Mouse (Mus musculus) megakaryocyte, embryonic 14.5 days (primary cell): ENCODE data around the gene Atf7ip. TPM values are rescaled to one million over a fixed set of nuclear protein-coding genes. Genes with fewer than 3 reads are reported as not detected.
A peak's percentile ranks its signal among the peaks of the same experiment; 100 is the strongest.

ENCODE experiments used
- H3K27me3 ChIP-seq: replicated peaks from 2 replicates; pipeline ENCODE3; 2012; ENCODE audit warnings: inconsistent platforms
- H3K36me3 ChIP-seq: replicated peaks from 2 replicates; pipeline ENCODE3; 2012; ENCODE audit warnings: low read length, inconsistent platforms, mixed read lengths
- H3K4me1 ChIP-seq: 2 replicates; pipeline ENCODE4 v1.6.1; 2012; ENCODE audit warnings: inconsistent platforms
- H3K4me3 ChIP-seq: replicated peaks from 2 replicates; pipeline ENCODE3; 2012; ENCODE audit warnings: moderate library complexity, mild to moderate bottlenecking, inconsistent platforms
- H3K9me3 ChIP-seq: 2 replicates; pipeline ENCODE4 v1.6.1; 2012; ENCODE audit warnings: inconsistent platforms
- FLI1 ChIP-seq: IDR thresholded peaks from 2 replicates; pipeline ENCODE4 v1.6.1; 2012; ENCODE audit warnings: low read length, inconsistent platforms, mixed read lengths
- GATA1 ChIP-seq: IDR thresholded peaks from 3 replicates; pipeline ENCODE4 v1.6.1; 2012; ENCODE audit warnings: mixed read lengths, low read length, inconsistent platforms, borderline replicate concordance
- polyA plus RNA-seq: library from polyadenylated mRNA; stranded (reverse); fragments of >175 nt; gene quantifications from 2 replicates; pipeline ENCODE4 v1.2.3, GENCODE M21; 2012; ENCODE audit warnings: low replicate concordance; ENCODE audit not compliant: insufficient read depth

Gene Atf7ip
- polyA plus RNA-seq, 1 experiment = 12.1 TPM

DNA sequence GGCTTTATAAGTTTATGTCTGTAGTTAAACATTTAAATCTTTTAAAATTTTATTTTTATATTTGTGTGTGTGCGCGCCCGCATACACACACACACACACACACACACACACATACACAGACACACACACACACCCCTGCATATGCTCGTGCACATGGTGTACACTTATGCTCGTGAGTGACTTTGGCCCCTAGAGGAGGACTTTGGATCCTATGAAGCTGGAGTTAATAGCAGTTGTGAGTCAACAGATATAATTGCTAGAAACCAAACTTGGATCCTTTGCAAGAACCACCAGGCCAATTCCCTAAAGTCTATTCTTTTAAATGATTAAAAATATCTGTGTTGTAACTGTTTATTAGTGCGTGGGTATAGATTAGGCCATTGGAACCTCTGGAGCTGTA, 42.8 kb downstream of the Atf7ip start:
- no peak for TF ChIP-seq FLI1
- TF ChIP-seq GATA1 = no peak
- Histone ChIP-seq H3K4me1 (peaks cover 72% of the 10 kb centered on the region), H3K27me3 (no peaks in the 10 kb centered on the region), H3K36me3 (peaks cover 4% of the 10 kb centered on the region), H3K4me3 (peak overlapping the region; percentile 50), H3K9me3 (no peaks in the 10 kb centered on the region)

DNA sequence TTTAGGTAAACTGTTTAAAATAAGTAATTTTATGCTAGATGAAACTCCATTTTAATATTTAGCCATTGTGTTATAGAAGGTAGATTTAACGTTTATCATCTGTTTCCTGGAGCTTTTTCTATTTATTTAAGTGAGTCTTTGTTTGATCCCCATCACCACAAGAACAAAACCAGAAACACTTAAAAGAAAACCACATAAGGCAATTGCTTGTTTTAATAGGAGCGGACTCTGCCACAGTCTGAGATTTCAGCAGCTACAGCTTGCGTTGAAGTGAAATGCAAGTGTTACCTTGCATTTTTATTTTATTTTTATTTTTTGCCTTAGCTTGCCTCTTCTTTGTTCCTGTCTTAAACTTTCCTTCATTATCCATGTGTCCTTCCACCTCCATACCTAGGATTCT, 43.6 kb downstream of the Atf7ip start:
- Histone ChIP-seq H3K27me3 (no peaks in the 10 kb centered on the region), H3K9me3 (no peaks in the 10 kb centered on the region), H3K4me3 (no peak overlapping the region), H3K36me3 (peaks cover 4% of the 10 kb centered on the region), H3K4me1 (peaks cover 68% of the 10 kb centered on the region)
- TF ChIP-seq FLI1 (no peak), GATA1 (no peak)

DNA sequence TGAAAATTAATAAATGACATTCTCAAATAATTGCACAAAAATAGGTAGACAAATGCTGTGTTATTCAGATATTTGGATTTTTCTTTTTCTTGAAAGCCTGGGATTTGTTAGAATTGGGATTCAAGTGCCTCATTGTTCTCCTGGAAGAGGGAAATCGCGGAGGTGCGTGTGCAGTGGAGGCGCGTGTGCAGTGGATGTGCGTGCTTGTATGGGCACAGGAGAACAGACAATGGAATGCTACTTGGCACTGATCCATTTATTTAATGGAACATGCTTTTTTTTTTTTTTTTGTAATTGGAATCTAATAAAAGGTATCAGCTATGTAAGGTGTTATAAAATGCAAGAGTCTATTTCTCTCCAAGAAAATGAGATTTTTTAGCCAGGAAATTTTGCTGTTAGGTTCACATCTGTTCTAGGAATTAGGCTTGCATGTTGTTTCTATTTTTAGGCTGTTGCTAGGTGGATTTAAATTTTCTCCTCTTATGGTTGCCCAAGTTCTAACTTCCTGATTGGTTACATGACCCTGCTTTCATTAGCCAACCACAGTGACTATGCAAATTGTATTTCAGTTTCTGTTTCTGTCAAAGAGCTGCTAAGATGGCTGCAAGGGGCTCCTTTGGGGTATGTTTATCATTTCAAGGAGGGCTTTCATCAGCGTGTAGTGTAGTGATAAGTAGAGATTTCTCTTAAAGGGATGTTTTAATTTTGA, 44.8 kb downstream of the Atf7ip start:
- no peak for TF ChIP-seq GATA1
- TF ChIP-seq FLI1 = no peak
- Histone ChIP-seq H3K27me3 (no peaks in the 10 kb centered on the region), H3K4me1 (peaks cover 67% of the 10 kb centered on the region), H3K9me3 (no peaks in the 10 kb centered on the region), H3K4me3 (peak overlapping the region; percentile 89), H3K36me3 (no peaks in the 10 kb centered on the region)

DNA sequence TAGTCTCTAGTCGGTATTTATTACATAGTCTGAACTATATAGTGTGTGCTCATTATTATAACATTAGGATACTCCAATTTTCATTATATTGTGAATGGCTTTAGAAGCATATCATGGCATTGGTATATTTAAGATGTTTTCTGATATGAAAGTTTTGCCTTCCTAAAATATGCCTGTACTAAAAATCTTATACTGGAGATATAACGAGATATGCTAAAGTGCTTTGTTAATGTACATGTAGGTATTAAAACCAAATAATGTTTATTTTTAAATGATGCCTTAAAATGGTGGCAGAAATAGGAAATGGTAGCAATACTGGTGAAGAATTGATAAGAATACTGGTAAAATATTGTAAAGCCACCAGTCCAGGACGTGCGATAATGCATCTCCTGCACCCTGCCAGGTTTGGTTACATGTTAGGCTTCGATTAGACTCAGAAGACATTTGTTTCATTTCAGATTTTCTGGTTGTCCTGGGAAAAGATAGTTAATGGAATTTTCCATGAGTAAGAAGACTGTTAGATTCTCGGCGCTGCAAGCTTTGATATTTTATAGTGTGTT, 45.7 kb downstream of the Atf7ip start:
- peaks cover 7% of the 10 kb centered on the region for H3K36me3 ChIP-seq
- TF ChIP-seq GATA1 = no peak
- TF ChIP-seq FLI1 = no peak
- no peaks in the 10 kb centered on the region for H3K27me3 ChIP-seq
- H3K4me1 ChIP-seq = peaks cover 68% of the 10 kb centered on the region
- H3K9me3 ChIP-seq = no peaks in the 10 kb centered on the region
- H3K4me3 ChIP-seq = peak overlapping the region; percentile 89

DNA sequence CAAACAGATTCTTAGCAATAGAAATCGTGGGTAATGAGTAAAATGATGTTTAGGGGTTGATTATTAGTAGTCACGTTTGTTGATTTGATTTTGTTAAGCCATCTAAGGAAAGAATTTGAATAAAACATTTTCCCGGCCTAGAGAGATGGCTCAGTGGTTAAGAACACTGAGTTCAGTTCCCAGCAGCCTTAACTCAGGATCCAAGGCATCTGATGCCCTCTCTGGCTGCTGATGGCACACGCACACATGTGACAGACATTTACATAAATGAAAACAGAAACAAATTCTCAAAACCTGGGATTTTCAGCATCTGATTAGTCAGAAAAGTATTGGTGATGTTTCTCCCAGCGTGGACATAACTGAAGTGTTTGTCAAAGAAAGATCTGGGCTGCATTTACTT, 47.2 kb downstream of the Atf7ip start:
- TF ChIP-seq FLI1 (no peak), GATA1 (no peak)
- peak overlapping the region; percentile 23 for H3K4me3 ChIP-seq
- H3K27me3 ChIP-seq = no peaks in the 10 kb centered on the region
- H3K9me3 ChIP-seq = no peaks in the 10 kb centered on the region
- peaks cover 69% of the 10 kb centered on the region for H3K4me1 ChIP-seq
- H3K36me3 ChIP-seq = peaks cover 22% of the 10 kb centered on the region

DNA sequence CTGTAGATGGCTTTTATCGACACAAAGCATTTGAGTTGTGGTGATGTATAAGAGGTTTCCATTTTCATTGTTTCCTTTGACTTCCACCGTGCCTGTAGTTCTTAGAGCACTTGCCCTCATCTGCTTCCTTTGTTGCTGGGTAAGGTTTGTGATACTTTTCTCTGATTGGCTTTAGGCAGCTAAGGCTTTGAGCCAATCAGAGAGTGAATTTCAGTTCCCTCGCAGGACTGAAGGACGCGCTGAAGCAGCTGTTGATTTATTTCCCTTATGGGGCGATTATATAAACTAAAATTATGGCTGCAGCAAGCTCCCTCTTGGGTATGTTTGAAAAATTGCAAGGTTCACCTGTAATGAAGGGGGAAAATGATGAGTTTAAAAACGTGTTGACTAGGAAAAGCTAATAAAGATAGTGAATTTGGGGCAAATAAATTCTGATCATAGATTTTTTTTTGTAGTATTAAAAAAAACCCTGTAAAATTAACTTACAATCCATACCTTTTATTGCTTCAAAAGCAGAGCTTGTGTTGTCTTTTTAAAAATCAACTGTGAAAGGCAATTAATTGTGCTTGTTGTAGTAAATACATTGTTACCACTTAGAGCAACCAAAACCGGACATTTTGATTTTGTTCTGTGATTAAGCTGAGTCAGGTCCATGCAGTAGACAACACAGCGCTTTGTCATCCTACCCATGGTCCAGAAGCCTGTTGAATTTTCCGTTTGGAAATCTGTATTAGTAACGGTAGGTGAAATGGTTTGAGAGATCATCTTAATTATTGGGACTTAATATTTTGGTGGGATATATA, 48.0 kb downstream of the Atf7ip start:
- Histone ChIP-seq H3K4me1 (peaks cover 68% of the 10 kb centered on the region), H3K27me3 (no peaks in the 10 kb centered on the region), H3K4me3 (peak overlapping the region; percentile 83), H3K36me3 (peaks cover 29% of the 10 kb centered on the region), H3K9me3 (no peaks in the 10 kb centered on the region)
- TF ChIP-seq GATA1 = no peak
- TF ChIP-seq FLI1 = no peak

DNA sequence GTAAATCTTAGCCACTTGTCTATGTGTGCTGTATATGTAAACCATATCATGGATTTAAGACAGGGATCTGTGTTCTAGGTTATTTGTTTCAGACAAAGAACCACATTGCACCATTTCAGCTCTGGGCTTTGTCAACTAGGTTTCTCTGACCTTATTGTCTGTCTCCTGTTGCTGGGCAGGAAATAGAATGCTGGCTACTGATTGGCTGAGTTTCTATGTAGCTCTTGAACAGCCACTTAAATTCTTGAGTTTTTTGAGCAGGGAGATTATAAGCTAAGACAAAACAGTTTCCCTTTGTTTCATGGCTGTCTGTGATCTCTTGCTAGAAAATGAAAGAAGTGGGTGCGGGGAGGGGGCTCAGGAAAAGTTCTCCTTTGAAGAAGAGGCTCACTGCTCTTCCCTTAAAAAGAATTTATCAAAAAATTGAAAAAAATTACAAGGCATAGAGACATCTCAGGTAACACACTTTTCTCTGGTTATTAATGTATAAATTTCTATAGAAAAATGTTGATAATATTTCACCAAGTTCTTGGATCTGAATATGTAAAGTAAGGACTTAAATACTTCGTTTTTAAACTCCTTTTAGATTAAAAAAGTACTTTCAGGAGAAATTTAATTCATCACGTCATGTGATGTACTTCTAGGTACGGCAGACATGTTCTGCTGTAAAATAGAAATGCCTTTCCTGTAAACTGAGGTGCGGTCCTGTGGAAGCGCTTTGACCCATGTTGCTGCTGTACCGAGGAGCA, 49.0 kb downstream of the Atf7ip start:
- peaks cover 38% of the 10 kb centered on the region for H3K36me3 ChIP-seq
- no peaks in the 10 kb centered on the region for H3K9me3 ChIP-seq
- H3K4me3 ChIP-seq = peak overlapping the region; percentile 84
- peaks cover 63% of the 10 kb centered on the region for H3K4me1 ChIP-seq
- TF ChIP-seq FLI1 (no peak), GATA1 (no peak)
- no peaks in the 10 kb centered on the region for H3K27me3 ChIP-seq

DNA sequence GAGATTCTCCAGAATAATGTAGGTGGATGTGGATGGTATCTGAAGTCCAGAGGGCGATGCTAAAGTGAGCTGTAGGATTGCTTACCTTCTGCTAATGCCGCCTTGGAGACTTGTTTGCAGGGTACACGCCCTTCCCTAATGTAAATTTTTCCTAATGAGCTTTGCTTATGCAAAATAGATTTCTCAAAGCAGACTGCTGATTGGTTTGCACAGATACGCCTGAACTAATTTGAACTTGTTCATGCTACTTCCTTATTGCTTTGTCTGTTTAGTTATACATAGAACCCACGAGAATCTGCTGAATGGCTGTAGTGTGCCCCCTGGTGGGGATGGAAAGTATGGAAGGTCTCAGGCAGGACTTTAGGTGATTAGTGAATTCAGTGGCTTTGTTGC, 49.6 kb downstream of the Atf7ip start:
- peak overlapping the region; percentile 84 for H3K4me3 ChIP-seq
- TF ChIP-seq FLI1 = no peak
- no peak for TF ChIP-seq GATA1
- peaks cover 44% of the 10 kb centered on the region for H3K36me3 ChIP-seq
- H3K27me3 ChIP-seq = no peaks in the 10 kb centered on the region
- peaks cover 67% of the 10 kb centered on the region for H3K4me1 ChIP-seq
- no peaks in the 10 kb centered on the region for H3K9me3 ChIP-seq

DNA sequence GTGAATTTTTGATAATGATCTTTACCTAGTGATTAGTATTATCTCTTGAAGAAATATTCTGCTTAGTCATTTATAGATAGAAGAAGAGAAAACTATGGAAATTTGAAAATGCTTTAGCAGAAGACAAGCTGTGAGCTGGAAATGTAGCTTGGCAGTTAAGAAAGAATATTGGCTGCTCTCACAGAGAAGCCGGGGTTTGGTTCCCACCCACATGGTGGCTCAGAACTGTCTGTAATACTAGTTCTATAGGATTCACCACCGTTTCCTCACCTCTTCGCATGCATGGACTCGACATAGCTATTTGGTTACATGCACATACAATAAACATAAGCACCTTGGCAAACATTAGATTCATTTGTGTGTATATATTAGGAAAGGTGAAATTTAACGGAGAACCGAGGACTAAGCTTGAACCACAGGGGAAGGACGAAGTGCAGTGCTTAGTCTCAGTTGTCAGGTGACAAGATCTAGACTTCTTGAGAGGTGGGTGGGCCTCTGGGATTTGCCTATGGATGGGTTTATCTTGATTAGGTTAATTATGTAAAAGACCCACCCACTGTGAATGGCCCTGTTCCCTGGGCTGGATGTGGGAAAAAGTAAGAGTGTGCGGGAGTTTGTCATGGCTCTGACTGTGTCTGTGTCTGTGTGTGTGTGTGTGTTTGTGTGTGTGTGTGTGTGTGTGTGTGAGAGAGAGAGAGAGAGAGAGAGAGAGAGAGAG, 52.5 kb downstream of the Atf7ip start:
- Histone ChIP-seq H3K4me1 (peaks cover 46% of the 10 kb centered on the region), H3K4me3 (no peak overlapping the region), H3K9me3 (no peaks in the 10 kb centered on the region), H3K36me3 (peaks cover 71% of the 10 kb centered on the region), H3K27me3 (no peaks in the 10 kb centered on the region)
- TF ChIP-seq FLI1 (no peak), GATA1 (no peak)
